Mouse (Mus musculus): ENCODE measurements around the gene Fastkd1.
A peak's percentile ranks its signal among the peaks of the same experiment; 100 is the strongest.

DNA sequence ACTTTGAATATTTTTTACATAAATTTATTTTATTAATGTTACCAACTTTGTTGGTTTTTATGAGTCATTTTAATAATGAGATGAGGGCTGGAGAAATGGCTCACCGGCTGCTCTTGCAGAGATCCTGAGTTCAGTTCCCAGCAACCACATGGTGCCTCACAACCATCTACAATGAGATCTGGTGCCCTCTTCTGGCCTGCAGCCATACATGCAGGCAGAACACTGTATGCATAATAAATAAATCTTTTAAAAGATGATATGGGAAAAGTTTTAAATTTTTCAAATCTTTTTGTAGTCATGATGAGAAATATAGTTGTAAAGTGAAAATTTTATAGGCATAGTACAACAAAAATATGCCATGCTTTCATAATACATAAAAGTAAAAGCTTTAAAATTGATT is 31.8 kb upstream of the Fastkd1 start:
- peak; percentile 35 for TF ChIP-seq CTCF (IDR thresholded peaks at IDR 0.05; ENCODE audit: low read depth, low read length)
- TF ChIP-seq POLR2A (IDR thresholded peaks at IDR 0.05; ENCODE audit: insufficient read depth, low read length): no peak
- TF ChIP-seq EP300 (IDR thresholded peaks at IDR 0.05; ENCODE audit: insufficient read depth, low read depth, low read length): no peak
